Mouse (Mus musculus): Measurements from ENCODE around the gene D11Wsu47e.

DNA sequence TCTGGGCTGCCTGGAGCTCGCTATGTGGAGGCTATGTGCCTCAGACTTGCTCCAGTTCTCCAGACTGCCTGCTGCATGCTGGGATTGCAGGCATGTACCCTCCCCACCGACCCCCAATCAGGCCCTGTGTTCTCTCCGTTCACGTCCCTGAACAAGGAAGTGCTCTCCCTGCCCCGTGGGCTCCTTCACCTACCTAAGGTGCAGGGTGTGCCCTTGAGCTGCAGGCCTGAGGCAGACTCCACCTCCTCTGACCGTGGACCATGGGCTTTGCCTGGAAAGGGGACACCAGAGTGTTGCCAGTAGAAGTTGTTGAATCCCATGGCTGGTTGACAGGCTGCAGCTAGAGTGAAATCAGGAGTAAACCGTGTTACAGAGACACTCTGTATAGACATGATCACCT lies 15.4 kb downstream of the D11Wsu47e start:
- TF ChIP-seq CTCF (IDR thresholded peaks at IDR 0.05) (no peak), EP300 (IDR thresholded peaks at IDR 0.05; ENCODE audit: insufficient read depth, low read depth, low read length) (no peak)

Data from heart, adult 2 months (tissue).